ENCODE assay signal across 8 mouse cellular contexts in the genomic region with DNA sequence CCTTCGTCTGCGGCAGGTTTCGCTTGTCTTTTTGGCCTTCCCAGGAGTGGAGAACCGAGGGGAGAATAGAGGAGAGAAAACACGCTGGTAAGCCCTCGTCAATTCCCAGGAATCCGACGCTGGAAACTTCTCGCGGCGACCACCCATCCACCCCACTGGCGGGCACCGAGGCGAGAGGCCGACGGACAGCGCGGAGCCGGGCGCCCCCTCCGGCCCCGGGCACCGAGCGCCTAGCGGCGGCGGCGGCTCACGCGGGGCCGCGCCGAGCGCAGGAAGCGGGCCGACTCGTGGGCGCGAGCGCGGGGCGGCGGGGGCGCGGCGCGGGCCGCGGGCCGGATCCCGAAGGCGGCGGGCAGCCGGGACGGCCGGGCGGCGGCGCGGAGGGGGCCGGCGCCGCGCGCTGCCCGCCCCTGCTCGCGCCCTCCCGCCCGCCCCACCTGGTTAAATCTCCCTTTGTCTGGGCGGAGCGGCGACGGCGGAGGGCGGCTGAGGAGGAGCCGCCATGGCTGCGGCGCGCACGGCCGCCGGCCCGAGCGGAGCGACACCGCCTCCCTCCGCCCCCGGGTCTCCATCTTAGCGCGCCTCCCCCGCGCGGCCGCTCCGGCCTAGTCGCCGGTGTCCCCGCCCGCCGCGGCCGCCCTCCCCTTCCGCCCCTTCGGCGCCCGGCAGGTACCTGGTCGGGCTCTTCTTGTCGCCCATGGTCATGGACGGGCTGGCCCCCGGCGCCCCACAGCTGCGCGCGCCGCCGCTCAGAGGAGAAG. TPM values are rescaled to one million over a fixed set of nuclear protein-coding genes. Genes with fewer than 3 reads are reported as not detected.
A peak's percentile ranks its signal among the peaks of the same experiment; 100 is the strongest.
DNase-seq lines count a peak whose midpoint lies in the region; ATAC-seq and TF ChIP-seq lines count a peak whose summit lies in the region.

No protein-coding gene starts in this region.

- H3K4me2 ChIP-seq in forebrain, embryonic 15.5 days (replicated peaks) = peak overlapping the region; percentile 85
- H3K4me2 ChIP-seq in lung, embryonic 14.5 days = peak overlapping the region; percentile 62

- DNase-seq in ES-E14 (ENCODE audit: low read depth, low spot score) = no peak
- DNase-seq in cerebellum, adult 11-12 months = peak; percentile 84
- peak; percentile 53 for DNase-seq in heart, postnatal 25 days (ENCODE audit: low spot score)
- DNase-seq in layer of hippocampus, adult 2 months (ENCODE audit: low spot score in 2 of 2) = peak; percentile 44 to 52
- peak; percentile 76 for DNase-seq in lung, embryonic 14.5 days
- DNase-seq in thymus, adult 18-20 months = peak; percentile 45 to 50

- no peak for TF ChIP-seq POLR2A in olfactory bulb, adult 2 months (IDR thresholded peaks at IDR 0.05; ENCODE audit: insufficient read depth, low read depth, low read length)

- intact Hi-C loops in heart, postnatal 25 days (cut with DNase I) = loop anchor here (5.0 to 10.0 kb wide), 6 partner anchors 124 to 548 kb away; partner anchors contain the start of gene Ppp4r2

- ATAC-seq in forebrain, embryonic 15.5 days (replicated peaks) = peak; percentile 79
- ATAC-seq in lung, embryonic 14.5 days (ENCODE audit: insufficient read depth) = peak; percentile 69

- no peaks in the 10 kb centered on the region for H3K9me3 ChIP-seq in ES-E14 (ENCODE audit: control insufficient read depth, insufficient read depth, low read depth, low read length)
- no peaks in the 10 kb centered on the region for H3K9me3 ChIP-seq in forebrain, embryonic 15.5 days
- no peaks in the 10 kb centered on the region for H3K9me3 ChIP-seq in lung, embryonic 14.5 days (ENCODE audit: low read depth, low read length)

- H3K4me1 ChIP-seq in ES-E14 (ENCODE audit: control insufficient read depth in 2 of 2, insufficient read depth in 2 of 2, low read length in 2 of 2, poor library complexity in 1 of 2) = peaks cover 11 to 15% of the 10 kb centered on the region in 2 experiments
- H3K4me1 ChIP-seq in forebrain, embryonic 15.5 days = peaks cover 41% of the 10 kb centered on the region
- peaks cover 16% of the 10 kb centered on the region for H3K4me1 ChIP-seq in lung, embryonic 14.5 days (ENCODE audit: insufficient read depth)
- peaks cover 4% of the 10 kb centered on the region for H3K4me1 ChIP-seq in olfactory bulb, adult 2 months (ENCODE audit: control insufficient read depth, insufficient read depth, low read length)

- peak overlapping the region; percentile 88 to 98 for H3K4me3 ChIP-seq in ES-E14 (ENCODE audit: insufficient read depth in 1 of 2, low read depth in 1 of 2, low read length in 2 of 2, poor library complexity in 1 of 2, severe bottlenecking in 1 of 2)
- H3K4me3 ChIP-seq in forebrain, embryonic 15.5 days = peak overlapping the region; percentile 84
- H3K4me3 ChIP-seq in layer of hippocampus, adult 2 months = peak overlapping the region; percentile 70
- H3K4me3 ChIP-seq in lung, embryonic 14.5 days (ENCODE audit: low read depth, low read length) = peak overlapping the region; percentile 75
- peak overlapping the region; percentile 58 for H3K4me3 ChIP-seq in olfactory bulb, adult 2 months (ENCODE audit: insufficient read depth, low read depth, low read length)

- peaks cover 3% of the 10 kb centered on the region for H3K36me3 ChIP-seq in ES-E14 (ENCODE audit: control insufficient read depth, insufficient read depth, low read length, poor library complexity, severe bottlenecking)
- H3K36me3 ChIP-seq in forebrain, embryonic 15.5 days = no peaks in the 10 kb centered on the region
- no peaks in the 10 kb centered on the region for H3K36me3 ChIP-seq in lung, embryonic 14.5 days (ENCODE audit: insufficient read depth)

- 2% methylated on average over 71 of the region's 117 CpGs for WGBS in forebrain, embryonic 15.5 days
- under 1% methylated on average over 71 of the region's 117 CpGs for WGBS in lung, embryonic 14.5 days
- WGBS in olfactory bulb, adult 2 months = 11% methylated on average over 103 of the region's 117 CpGs

- H3K27ac ChIP-seq in ES-E14 (ENCODE audit: insufficient read depth, low read depth, low read length, poor library complexity, severe bottlenecking) = peak overlapping the region; percentile 97
- H3K27ac ChIP-seq in forebrain, embryonic 15.5 days (replicated peaks) = peak overlapping the region; percentile 98
- peak overlapping the region; percentile 96 for H3K27ac ChIP-seq in layer of hippocampus, adult 2 months
- H3K27ac ChIP-seq in lung, embryonic 14.5 days (ENCODE audit: low read depth) = peak overlapping the region; percentile 96
- peak overlapping the region; percentile 49; the same call in 1 of the 2 replicates for H3K27ac ChIP-seq in olfactory bulb, adult 2 months (ENCODE audit: insufficient read depth, low read depth, low read length)

- in situ Hi-C loops in ES-E14 (cut with MboI; ENCODE audit: low sequenced_read_pairs in 2 of 2, unreplicated experiment in 2 of 2) = no loop called here

- H3K27me3 ChIP-seq in forebrain, embryonic 15.5 days = no peaks in the 10 kb centered on the region
- H3K27me3 ChIP-seq in lung, embryonic 14.5 days (ENCODE audit: insufficient read depth, low read length) = no peaks in the 10 kb centered on the region

- TF ChIP-seq CTCF in layer of hippocampus, adult 2 months (conservative IDR thresholded peaks at IDR 0.05) = peak; percentile 36
- TF ChIP-seq CTCF in lung, embryonic 14.5 days (IDR thresholded peaks at IDR 0.05; ENCODE audit: low read depth) = no peak
- no peak for TF ChIP-seq CTCF in olfactory bulb, adult 2 months (IDR thresholded peaks at IDR 0.05; ENCODE audit: insufficient read depth, low read depth, low read length)

- H3K9ac ChIP-seq in ES-E14 (ENCODE audit: insufficient read depth, low read depth, low read length, poor library complexity, severe bottlenecking) = peak overlapping the region; percentile 99
- peak overlapping the region; percentile 94 for H3K9ac ChIP-seq in forebrain, embryonic 15.5 days (replicated peaks)
- H3K9ac ChIP-seq in lung, embryonic 14.5 days = peak overlapping the region; percentile 90

TF ChIP-seq in ES-E14, 5 proteins besides CTCF, POLR2A, EP300 and RAD21:
- TF ChIP-seq ZNF384 (IDR thresholded peaks at IDR 0.05; ENCODE audit: low read depth, low read length) (no peak), CHD2 (IDR thresholded peaks at IDR 0.05; ENCODE audit: low read depth, low read length) (no peak), HCFC1 (IDR thresholded peaks at IDR 0.05; ENCODE audit: borderline replicate concordance, insufficient read depth, low read length) (no peak), MAFK (IDR thresholded peaks at IDR 0.05; ENCODE audit: insufficient read depth, low read depth, low read length) (no peak), ZC3H11A (IDR thresholded peaks at IDR 0.05; ENCODE audit: borderline replicate concordance, low read depth, low read length) (no peak)

RNA-seq across cellular contexts. Expression of gene Rybp, which starts 0.5 kb away (rescaled TPM):
- 67.5 and 71.9 TPM in 2 replicates for total RNA-seq in ES-E14 (2012; rRNA removed)
- 26.8 and 27.4 TPM in 2 replicates for polyA plus RNA-seq in forebrain, embryonic 15.5 days (2015; fragmentation: Nextera tagmentation; extraction: Ambion mirVana)
- 10 to 100 TPM; 12.5 to 14.0 TPM for total RNA-seq in heart, postnatal 25 days (2021)
- total RNA-seq in layer of hippocampus, adult 2 months (2021) = 10 to 100 TPM; 51.9 to 53.9 TPM
- 13.7 and 15.5 TPM in 2 replicates for polyA plus RNA-seq in lung, embryonic 14.5 days (2014; fragmentation: Nextera tagmentation; extraction: Ambion mirVana)
- not detected in 2 replicates for polyA plus RNA-seq in olfactory bulb, adult 2 months (2012; ENCODE audit: insufficient read depth, insufficient read length, low replicate concordance, missing spikeins)
